Mouse (Mus musculus): ENCODE data around the gene Chn2. TPM values are rescaled to one million over a fixed set of nuclear protein-coding genes. Genes with fewer than 3 reads are reported as not detected.

Chn2 gene
- polyA plus RNA-seq, 1 experiment: not detected

- no peaks in the 10 kb centered on the region for H3K36me3 ChIP-seq (ENCODE audit: control insufficient read depth)
- no peaks in the 10 kb centered on the region for H3K9me3 ChIP-seq (ENCODE audit: control insufficient read depth, low read length)
- TF ChIP-seq GATA1 (IDR thresholded peaks at IDR 0.05; ENCODE audit: low read length) (no peak), TAL1 (IDR thresholded peaks at IDR 0.05; ENCODE audit: low read length) (no peak)
- H3K27me3 ChIP-seq (ENCODE audit: control insufficient read depth): no peaks in the 10 kb centered on the region
- no peaks in the 10 kb centered on the region for H3K4me1 ChIP-seq (ENCODE audit: control insufficient read depth)
- H3K4me3 ChIP-seq (replicated peaks): no peak overlapping the region
Measured at GRCm38 (mm10) chr6:54277828-54278227, 238.5 kb downstream of the Chn2 start.

DNA sequence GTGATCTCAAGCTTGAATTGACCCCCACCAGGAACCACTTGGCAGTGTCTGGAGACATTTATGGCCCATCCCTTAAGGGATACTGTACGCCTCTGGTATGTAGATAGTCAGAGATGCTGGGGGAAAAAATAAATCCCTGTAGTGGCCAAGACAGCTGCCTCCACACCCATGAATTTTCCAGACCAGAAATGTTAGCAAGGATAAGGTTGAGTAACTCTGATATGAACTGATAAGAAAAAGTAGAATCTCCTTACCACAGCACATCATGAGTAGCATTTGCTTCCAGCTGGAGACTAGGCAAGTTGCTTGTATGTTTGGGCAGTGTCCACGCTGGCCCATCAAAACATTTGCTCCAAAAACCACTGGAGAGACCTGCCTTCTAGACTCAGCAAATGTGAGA lies 239.3 kb downstream of the Chn2 start:
- H3K4me3 ChIP-seq (replicated peaks): no peak overlapping the region
- no peaks in the 10 kb centered on the region for H3K36me3 ChIP-seq (ENCODE audit: control insufficient read depth)
- no peaks in the 10 kb centered on the region for H3K27me3 ChIP-seq (ENCODE audit: control insufficient read depth)
- no peaks in the 10 kb centered on the region for H3K9me3 ChIP-seq (ENCODE audit: control insufficient read depth, low read length)
- H3K4me1 ChIP-seq (ENCODE audit: control insufficient read depth): no peaks in the 10 kb centered on the region
- TF ChIP-seq TAL1 (IDR thresholded peaks at IDR 0.05; ENCODE audit: low read length) (no peak), GATA1 (IDR thresholded peaks at IDR 0.05; ENCODE audit: low read length) (no peak)

DNA sequence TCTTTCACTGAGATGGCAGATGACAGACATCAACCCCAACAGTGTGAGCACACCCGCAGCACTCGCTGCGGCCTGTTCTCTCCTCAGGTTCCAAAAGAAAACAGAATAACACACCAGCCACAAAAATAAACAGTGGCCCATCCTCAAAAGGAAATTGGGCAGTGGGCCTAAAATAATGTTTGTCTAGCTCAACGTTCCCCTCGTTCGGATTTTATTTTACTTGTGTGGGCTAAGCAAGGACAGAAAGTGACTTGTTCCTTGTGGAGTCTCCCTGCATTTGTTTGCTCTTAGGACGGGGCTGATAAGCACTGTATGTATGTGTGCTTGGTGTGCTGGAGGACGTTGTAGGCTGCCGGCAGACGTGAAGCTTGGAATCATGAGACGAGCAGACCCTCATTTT lies 240.0 kb downstream of the Chn2 start:
- Histone ChIP-seq H3K4me3 (replicated peaks) (no peak overlapping the region), H3K4me1 (ENCODE audit: control insufficient read depth) (no peaks in the 10 kb centered on the region), H3K9me3 (ENCODE audit: control insufficient read depth, low read length) (no peaks in the 10 kb centered on the region), H3K27me3 (ENCODE audit: control insufficient read depth) (no peaks in the 10 kb centered on the region), H3K36me3 (ENCODE audit: control insufficient read depth) (no peaks in the 10 kb centered on the region)
- no peak for TF ChIP-seq TAL1 (IDR thresholded peaks at IDR 0.05; ENCODE audit: low read length)
- TF ChIP-seq GATA1 (IDR thresholded peaks at IDR 0.05; ENCODE audit: low read length): no peak

DNA sequence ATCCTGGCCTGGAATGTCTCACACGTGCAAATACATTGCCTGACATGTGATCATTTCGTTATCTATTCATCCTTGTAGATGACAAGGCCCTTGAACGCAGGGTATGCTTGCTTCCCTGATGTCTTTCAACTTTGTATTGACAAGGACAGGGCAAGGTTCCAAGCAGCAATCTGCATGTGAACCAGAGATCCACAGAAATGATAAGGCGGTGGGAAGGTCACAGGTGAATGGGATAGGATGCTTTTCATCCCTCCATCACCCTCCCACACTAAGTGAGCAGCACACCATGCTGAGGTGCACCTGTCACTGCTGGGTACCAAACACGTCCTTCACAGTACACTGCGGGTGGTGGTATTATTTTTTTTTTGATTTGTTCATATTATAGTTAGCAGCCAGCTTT lies 240.9 kb downstream of the Chn2 start:
- TF ChIP-seq TAL1 (IDR thresholded peaks at IDR 0.05; ENCODE audit: low read length) (no peak), GATA1 (IDR thresholded peaks at IDR 0.05; ENCODE audit: low read length) (peak; percentile 55; the same call in 1 of the 2 replicates)
- no peaks in the 10 kb centered on the region for H3K27me3 ChIP-seq (ENCODE audit: control insufficient read depth)
- H3K4me1 ChIP-seq (ENCODE audit: control insufficient read depth): no peaks in the 10 kb centered on the region
- no peaks in the 10 kb centered on the region for H3K36me3 ChIP-seq (ENCODE audit: control insufficient read depth)
- H3K9me3 ChIP-seq (ENCODE audit: control insufficient read depth, low read length): no peaks in the 10 kb centered on the region
- no peak overlapping the region for H3K4me3 ChIP-seq (replicated peaks)

DNA sequence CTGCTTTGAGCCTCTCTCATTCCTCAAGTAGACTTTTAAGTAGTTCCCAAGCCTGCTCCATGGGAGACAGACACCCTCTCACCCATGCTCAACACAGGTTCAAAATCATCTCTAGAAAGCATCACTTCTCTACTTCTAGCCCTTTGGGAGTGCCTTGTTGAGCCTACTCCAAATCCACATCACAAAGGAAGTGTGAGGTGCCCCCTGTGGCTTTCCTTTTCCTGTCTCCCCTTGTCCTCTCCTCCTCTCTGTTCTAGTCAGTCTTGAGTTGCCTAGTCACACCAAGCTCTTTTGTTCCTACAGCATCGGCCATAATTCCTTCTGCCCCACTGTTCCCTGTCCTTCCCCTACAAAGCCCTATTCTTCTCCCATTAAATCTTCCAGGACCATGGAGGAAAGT lies 243.9 kb downstream of the Chn2 start:
- H3K9me3 ChIP-seq (ENCODE audit: control insufficient read depth, low read length): no peaks in the 10 kb centered on the region
- H3K4me1 ChIP-seq (ENCODE audit: control insufficient read depth): no peaks in the 10 kb centered on the region
- no peak overlapping the region for H3K4me3 ChIP-seq (replicated peaks)
- no peaks in the 10 kb centered on the region for H3K36me3 ChIP-seq (ENCODE audit: control insufficient read depth)
- TF ChIP-seq TAL1 (IDR thresholded peaks at IDR 0.05; ENCODE audit: low read length) (no peak), GATA1 (IDR thresholded peaks at IDR 0.05; ENCODE audit: low read length) (no peak)
- H3K27me3 ChIP-seq (ENCODE audit: control insufficient read depth): no peaks in the 10 kb centered on the region

- H3K9me3 ChIP-seq (ENCODE audit: control insufficient read depth, low read length): no peaks in the 10 kb centered on the region
- TF ChIP-seq TAL1 (IDR thresholded peaks at IDR 0.05; ENCODE audit: low read length) (no peak), GATA1 (IDR thresholded peaks at IDR 0.05; ENCODE audit: low read length) (no peak)
- H3K4me3 ChIP-seq (replicated peaks): no peak overlapping the region
- H3K27me3 ChIP-seq (ENCODE audit: control insufficient read depth): no peaks in the 10 kb centered on the region
- H3K4me1 ChIP-seq (ENCODE audit: control insufficient read depth): no peaks in the 10 kb centered on the region
- no peaks in the 10 kb centered on the region for H3K36me3 ChIP-seq (ENCODE audit: control insufficient read depth)
Measured at GRCm38 (mm10) chr6:54284167-54284711, 244.9 kb downstream of the Chn2 start.

- Histone ChIP-seq H3K4me3 (replicated peaks) (no peak overlapping the region), H3K27me3 (ENCODE audit: control insufficient read depth) (no peaks in the 10 kb centered on the region), H3K9me3 (ENCODE audit: control insufficient read depth, low read length) (no peaks in the 10 kb centered on the region), H3K36me3 (ENCODE audit: control insufficient read depth) (no peaks in the 10 kb centered on the region), H3K4me1 (ENCODE audit: control insufficient read depth) (no peaks in the 10 kb centered on the region)
- no peak for TF ChIP-seq GATA1 (IDR thresholded peaks at IDR 0.05; ENCODE audit: low read length)
- TF ChIP-seq TAL1 (IDR thresholded peaks at IDR 0.05; ENCODE audit: low read length): no peak
Measured at GRCm38 (mm10) chr6:54286813-54287212, 247.5 kb downstream of the Chn2 start.

DNA sequence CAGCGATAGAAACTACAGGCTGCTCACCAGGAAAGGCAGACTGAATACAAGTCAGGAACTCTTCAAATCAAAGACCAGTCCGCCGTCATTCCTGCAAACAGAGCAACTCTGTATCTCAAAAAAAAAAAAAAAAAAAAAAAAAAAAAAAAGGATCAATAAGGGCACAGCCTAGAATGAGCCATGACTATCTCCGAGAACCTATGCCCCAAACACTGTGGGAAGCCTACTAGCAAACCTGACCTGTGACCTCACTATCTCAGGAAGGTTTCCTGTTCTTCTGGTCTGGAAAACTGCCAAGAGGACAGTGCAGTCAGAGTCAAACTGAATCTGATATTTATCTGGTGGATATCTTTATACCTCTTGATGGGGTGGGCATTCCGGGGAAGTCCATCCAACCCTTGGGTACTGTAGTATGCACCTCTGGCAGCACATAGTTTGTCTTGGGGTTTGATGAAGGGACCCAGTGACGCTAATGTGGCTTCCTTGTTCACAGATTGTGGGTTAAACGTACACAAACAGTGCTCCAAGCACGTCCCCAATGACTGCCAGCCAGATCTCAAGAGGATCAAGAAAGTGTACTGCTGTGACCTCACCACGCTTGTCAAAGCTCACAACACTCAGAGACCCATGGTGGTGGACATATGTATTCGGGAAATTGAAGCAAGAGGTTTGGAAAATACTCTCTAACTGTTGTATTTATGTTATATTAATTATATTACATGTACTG lies 250.6 kb downstream of the Chn2 start:
- no peaks in the 10 kb centered on the region for H3K27me3 ChIP-seq (ENCODE audit: control insufficient read depth)
- H3K4me1 ChIP-seq (ENCODE audit: control insufficient read depth): no peaks in the 10 kb centered on the region
- TF ChIP-seq GATA1 (IDR thresholded peaks at IDR 0.05; ENCODE audit: low read length) (no peak), TAL1 (IDR thresholded peaks at IDR 0.05; ENCODE audit: low read length) (no peak)
- no peak overlapping the region for H3K4me3 ChIP-seq (replicated peaks)
- no peaks in the 10 kb centered on the region for H3K36me3 ChIP-seq (ENCODE audit: control insufficient read depth)
- H3K9me3 ChIP-seq (ENCODE audit: control insufficient read depth, low read length): no peaks in the 10 kb centered on the region

GRCm38 (mm10) chr6:54297231-54297630 lies 257.9 kb downstream of the Chn2 start:
- no peaks in the 10 kb centered on the region for H3K27me3 ChIP-seq (ENCODE audit: control insufficient read depth)
- H3K4me1 ChIP-seq (ENCODE audit: control insufficient read depth): no peaks in the 10 kb centered on the region
- no peaks in the 10 kb centered on the region for H3K36me3 ChIP-seq (ENCODE audit: control insufficient read depth)
- no peak overlapping the region for H3K4me3 ChIP-seq (replicated peaks)
- H3K9me3 ChIP-seq (ENCODE audit: control insufficient read depth, low read length): no peaks in the 10 kb centered on the region
- TF ChIP-seq GATA1 (IDR thresholded peaks at IDR 0.05; ENCODE audit: low read length): no peak

Data from erythroblast, embryonic 14.5 days (primary cell).